Mouse (Mus musculus) lung, embryonic 16.5 days (tissue): ENCODE results near the gene Tha1. TPM values are rescaled to one million over a fixed set of nuclear protein-coding genes. Genes with fewer than 3 reads are reported as not detected.

Experiments used
- ATAC-seq: fragments of 200-750 bp; cut with Nextera tagmentation; 2 replicates; pipeline ENCODE4 v1.8.0; 2017; ENCODE audit warnings: low read depth, mild to moderate bottlenecking, moderate library complexity
- H3K27ac ChIP-seq: fragments of 300-500 bp; sonication (generic); 2 replicates; pipeline ENCODE4 v1.5.1; 2014; ENCODE audit warnings: mild to moderate bottlenecking, control low read depth, low read length
- H3K27me3 ChIP-seq: fragments of 300-500 bp; sonication (generic); 2 replicates; pipeline ENCODE4 v1.6.1; 2014; ENCODE audit warnings: low read depth, low read length, mixed read lengths; ENCODE audit not compliant: control insufficient read depth, insufficient read depth
- H3K36me3 ChIP-seq: fragments of 300-500 bp; sonication (generic); 2 replicates; pipeline ENCODE4 v1.6.1; 2014; ENCODE audit warnings: low read length; ENCODE audit not compliant: control insufficient read depth, insufficient read depth
- H3K4me1 ChIP-seq: fragments of 300-500 bp; sonication (generic); replicated peaks from 2 replicates; pipeline ENCODE4 v1.6.1; 2014; ENCODE audit warnings: low read length, mixed read lengths; ENCODE audit not compliant: control insufficient read depth, insufficient read depth
- H3K4me2 ChIP-seq: fragments of 300-500 bp; sonication (generic); 2 replicates; pipeline ENCODE4 v1.6.1; 2014; ENCODE audit warnings: low read depth, low read length, control low read depth
- H3K4me3 ChIP-seq: fragments of 300-500 bp; sonication (generic); 2 replicates; pipeline ENCODE4 v1.5.1; 2014; ENCODE audit warnings: mild to moderate bottlenecking, low read length, control low read depth
- H3K9ac ChIP-seq: fragments of 300-500 bp; sonication (generic); 2 replicates; pipeline ENCODE4 v1.6.1; 2014; ENCODE audit warnings: low read length, control low read depth
- H3K9me3 ChIP-seq: fragments of 300-500 bp; sonication (generic); 2 replicates; pipeline ENCODE4 v1.6.1; 2016; ENCODE audit warnings: low read length; ENCODE audit not compliant: control insufficient read depth
- WGBS: fragments of 180-500 bp; shearing (Covaris S2); extraction: QIAGEN DNeasy Blood & Tissue Kit; methylation state at CpG from one replicate; pipeline ENCODE4 v1.1.7; 2014; 5-methylcytosine and 5-hydroxymethylcytosine counted together
- polyA plus RNA-seq: library from polyadenylated mRNA; unstranded; fragments of >200 nt; fragmentation: Nextera tagmentation; extraction: Ambion mirVana; gene quantifications from 2 replicates; pipeline ENCODE4 v1.2.1, GENCODE M21; 2015

Tha1 gene
- polyA plus RNA-seq = 4.6 and 5.0 TPM in 2 replicates

- peak; percentile 88 for ATAC-seq
- peak within 1 kb of the TSS; percentile 99 for H3K4me2 ChIP-seq
- under 1% methylated on average over 51 of the region's 51 CpGs for WGBS
Observed at GRCm38 (mm10) chr11:117872861-117873608, at the start of gene Tha1. Gene Tha1 (minus strand): TSS chr11:117873481.

DNA sequence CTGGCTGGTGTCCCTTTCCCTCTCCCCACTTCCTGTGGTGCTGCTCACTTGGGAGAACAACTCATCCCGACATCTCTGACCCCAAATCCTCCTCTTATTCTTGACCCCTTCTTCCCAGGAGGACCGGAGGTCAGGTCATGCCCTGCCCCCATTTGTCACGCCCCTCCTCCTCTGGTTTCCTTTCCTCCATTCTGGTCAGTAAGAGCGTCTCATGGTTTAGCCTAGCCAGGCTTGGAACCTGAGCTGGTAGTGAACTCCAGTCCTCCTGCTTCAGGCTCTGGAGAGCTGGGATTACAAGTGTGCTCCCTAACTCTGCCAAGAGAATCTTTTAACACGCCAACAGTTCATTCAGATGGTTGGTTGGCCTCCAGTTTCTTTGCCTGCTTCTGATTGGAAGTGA is 45.9 kb upstream of the Tha1 start:
- WGBS = 16% methylated on average over 5 of the region's 5 CpGs
- Histone ChIP-seq H3K27me3 (no peaks in the 10 kb centered on the region), H3K9ac (no peak overlapping the region), H3K27ac (no peak overlapping the region), H3K9me3 (peaks cover 8% of the 10 kb centered on the region), H3K4me2 (no peak overlapping the region), H3K4me1 (no peaks in the 10 kb centered on the region), H3K4me3 (no peak overlapping the region), H3K36me3 (no peaks in the 10 kb centered on the region)
- no peak for ATAC-seq

More at GRCm38 (mm10) chr11:117872861-117873608, at the start of gene Tha1:
- no peaks in the 10 kb centered on the region for H3K36me3 ChIP-seq
- H3K4me1 ChIP-seq = peaks cover 14% of the 10 kb centered on the region
- no peaks in the 10 kb centered on the region for H3K27me3 ChIP-seq
- H3K9ac ChIP-seq = peak within 1 kb of the TSS; percentile 82
- peak within 1 kb of the TSS; percentile 23; the same call in 1 of the 2 replicates for H3K27ac ChIP-seq
- peak within 1 kb of the TSS; percentile 78 for H3K4me3 ChIP-seq
- no peaks in the 10 kb centered on the region for H3K9me3 ChIP-seq

DNA sequence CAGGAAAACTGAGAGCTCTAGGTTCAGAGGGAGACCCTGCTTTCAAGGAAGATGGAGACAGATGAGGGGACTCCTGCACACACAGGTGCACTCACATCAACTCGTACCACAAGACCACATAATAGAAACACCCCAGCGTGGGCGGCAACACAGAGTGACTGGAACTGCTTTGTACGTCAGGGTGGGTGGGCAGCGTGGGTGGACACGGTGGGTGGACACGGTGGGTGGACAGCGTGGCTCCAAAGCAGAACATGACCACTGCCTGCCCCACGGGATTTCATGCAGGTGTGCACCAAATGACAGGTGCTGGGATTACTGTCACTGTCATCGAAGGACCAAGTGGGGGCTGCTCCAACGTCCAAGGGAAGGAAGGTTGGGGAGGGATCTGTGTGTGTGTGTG is 45.3 kb upstream of the Tha1 start:
- Histone ChIP-seq H3K4me2 (no peak overlapping the region), H3K4me1 (no peaks in the 10 kb centered on the region), H3K4me3 (no peak overlapping the region), H3K9ac (no peak overlapping the region), H3K36me3 (no peaks in the 10 kb centered on the region), H3K27ac (no peak overlapping the region), H3K27me3 (no peaks in the 10 kb centered on the region), H3K9me3 (peaks cover 8% of the 10 kb centered on the region)
- WGBS = 80% methylated on average over 11 of the region's 11 CpGs
- ATAC-seq = no peak

DNA sequence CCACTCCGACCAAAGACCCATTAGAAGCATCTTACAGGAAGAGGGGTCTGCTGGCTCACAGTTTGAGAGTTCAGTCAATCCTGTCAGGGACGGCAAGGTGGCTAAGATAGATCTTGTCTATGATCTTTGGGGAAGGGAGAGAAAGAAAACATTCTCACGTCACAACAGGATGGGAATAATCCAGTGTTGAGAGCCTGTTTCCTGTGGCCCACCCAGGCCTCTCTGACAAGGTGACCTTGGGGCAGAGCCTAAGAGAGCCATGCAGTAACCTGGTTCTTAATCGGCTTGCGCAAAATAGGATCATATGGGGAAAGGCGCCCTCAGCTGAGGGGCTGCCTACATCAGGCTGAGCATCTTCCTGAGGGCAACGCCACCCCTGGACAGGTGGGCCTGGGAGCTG is 42.6 kb upstream of the Tha1 start:
- Histone ChIP-seq H3K4me1 (0 out of 2 replicates have a peak, but pooled peaks cover 3% of the 10 kb centered on the region), H3K36me3 (no peaks in the 10 kb centered on the region), H3K4me2 (no peak overlapping the region), H3K27me3 (no peaks in the 10 kb centered on the region), H3K4me3 (no peak overlapping the region), H3K9me3 (peaks cover 8% of the 10 kb centered on the region), H3K27ac (no peak overlapping the region), H3K9ac (no peak overlapping the region)
- WGBS = 89% methylated on average over 7 of the region's 7 CpGs
- ATAC-seq = no peak

DNA sequence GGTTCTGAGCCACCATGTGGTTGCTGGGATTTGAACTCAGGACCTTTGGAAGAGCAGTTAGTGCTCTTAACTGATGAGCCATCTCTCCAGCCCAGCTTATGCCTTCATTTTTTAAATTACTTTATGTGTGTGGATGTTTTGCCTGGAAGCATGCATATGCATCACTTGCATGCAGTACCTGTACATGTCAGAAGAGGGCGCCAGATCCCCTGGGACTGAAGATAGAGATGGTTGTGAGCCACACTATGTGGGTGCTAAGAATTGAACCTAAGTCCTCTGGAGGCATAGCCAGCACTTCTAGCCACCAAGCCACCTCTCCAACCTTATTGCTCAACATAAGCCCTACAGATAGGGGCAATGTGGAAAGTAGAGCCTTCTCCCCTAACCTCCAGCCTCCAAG is 42.1 kb upstream of the Tha1 start:
- Histone ChIP-seq H3K4me1 (0 out of 2 replicates have a peak, but pooled peaks cover 3% of the 10 kb centered on the region), H3K27me3 (no peaks in the 10 kb centered on the region), H3K9ac (no peak overlapping the region), H3K36me3 (no peaks in the 10 kb centered on the region), H3K4me3 (no peak overlapping the region), H3K9me3 (peaks cover 8% of the 10 kb centered on the region), H3K27ac (no peak overlapping the region), H3K4me2 (no peak overlapping the region)
- WGBS = 72% methylated on average over 1 of the region's 1 CpGs
- ATAC-seq = no peak

DNA sequence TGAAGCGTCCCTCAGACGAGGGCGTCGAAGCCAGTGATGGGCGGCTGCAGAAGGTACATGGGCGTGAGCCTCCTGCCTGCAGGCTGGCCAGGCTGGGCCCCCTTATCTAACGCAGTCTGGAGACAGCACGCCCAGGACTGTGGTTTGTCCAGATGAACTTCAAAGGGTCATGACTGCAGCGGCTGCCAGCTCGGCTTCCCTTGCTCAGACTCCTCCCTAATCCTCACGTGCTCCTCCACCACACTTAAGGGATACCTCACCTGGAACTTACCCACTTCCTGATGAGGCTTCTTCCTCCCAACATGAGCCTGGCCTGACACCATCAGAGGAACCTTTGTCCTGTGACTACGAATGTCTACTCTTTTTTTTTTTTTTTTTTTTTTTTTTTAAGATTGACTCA is 41.2 kb upstream of the Tha1 start:
- Histone ChIP-seq H3K4me1 (0 out of 2 replicates have a peak, but pooled peaks cover 3% of the 10 kb centered on the region), H3K27me3 (no peaks in the 10 kb centered on the region), H3K4me3 (no peak overlapping the region), H3K36me3 (no peaks in the 10 kb centered on the region), H3K27ac (no peak overlapping the region), H3K4me2 (no peak overlapping the region), H3K9me3 (peaks cover 8% of the 10 kb centered on the region), H3K9ac (no peak overlapping the region)
- 47% methylated on average over 12 of the region's 12 CpGs for WGBS
- no peak for ATAC-seq

DNA sequence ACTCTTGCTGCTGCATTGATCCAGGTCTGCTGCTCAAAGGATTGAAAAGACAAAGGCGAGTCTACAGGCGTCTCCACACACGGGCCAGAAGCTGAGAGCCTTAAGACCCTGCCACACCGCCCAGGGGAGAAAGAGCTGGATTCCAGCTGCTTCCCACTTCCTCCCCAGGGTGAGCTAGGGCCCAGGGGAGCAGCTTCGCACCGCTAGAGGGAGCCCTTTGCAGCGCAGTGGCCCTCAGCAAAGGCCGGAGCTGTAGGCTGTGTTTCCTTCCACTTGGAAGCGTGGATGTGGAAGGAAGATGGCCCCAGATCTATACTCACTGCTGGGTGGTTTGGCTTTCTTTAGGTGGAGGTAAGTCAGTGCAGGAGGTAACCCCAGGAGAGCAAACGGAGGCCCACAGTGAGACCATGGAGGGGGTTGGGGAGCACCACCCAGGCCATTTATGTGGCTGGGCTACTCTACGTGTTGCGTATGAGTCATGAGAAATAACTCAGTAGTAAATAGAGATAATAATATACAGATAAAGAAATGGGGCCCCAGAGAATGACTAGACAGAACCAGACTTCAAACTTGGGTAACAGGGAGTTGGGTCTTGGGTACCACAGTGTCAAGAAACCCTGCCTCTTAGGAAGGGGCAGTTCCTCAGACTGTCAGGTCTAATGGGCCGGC is 39.5 kb upstream of the Tha1 start:
- Histone ChIP-seq H3K4me1 (0 out of 2 replicates have a peak, but pooled peaks cover 3% of the 10 kb centered on the region), H3K4me2 (peak overlapping the region; percentile 4; the same call in 1 of the 2 replicates), H3K9ac (peak overlapping the region; percentile 49), H3K9me3 (peaks cover 8% of the 10 kb centered on the region), H3K4me3 (no peak overlapping the region), H3K27ac (no peak overlapping the region), H3K27me3 (no peaks in the 10 kb centered on the region), H3K36me3 (no peaks in the 10 kb centered on the region)
- ATAC-seq = peak; percentile 84
- WGBS = 24% methylated on average over 13 of the region's 13 CpGs

GRCm38 (mm10) chr11:117909337-117909736 is 36.1 kb upstream of the Tha1 start:
- H3K9ac ChIP-seq = no peak overlapping the region
- H3K27me3 ChIP-seq = no peaks in the 10 kb centered on the region
- H3K27ac ChIP-seq = no peak overlapping the region
- H3K4me1 ChIP-seq = 0 out of 2 replicates have a peak, but pooled peaks cover 3% of the 10 kb centered on the region
- H3K36me3 ChIP-seq = no peaks in the 10 kb centered on the region
- 84% methylated on average over 8 of the region's 8 CpGs for WGBS
- no peak overlapping the region for H3K4me3 ChIP-seq
- no peak for ATAC-seq
- no peak overlapping the region for H3K4me2 ChIP-seq
- no peaks in the 10 kb centered on the region for H3K9me3 ChIP-seq

DNA sequence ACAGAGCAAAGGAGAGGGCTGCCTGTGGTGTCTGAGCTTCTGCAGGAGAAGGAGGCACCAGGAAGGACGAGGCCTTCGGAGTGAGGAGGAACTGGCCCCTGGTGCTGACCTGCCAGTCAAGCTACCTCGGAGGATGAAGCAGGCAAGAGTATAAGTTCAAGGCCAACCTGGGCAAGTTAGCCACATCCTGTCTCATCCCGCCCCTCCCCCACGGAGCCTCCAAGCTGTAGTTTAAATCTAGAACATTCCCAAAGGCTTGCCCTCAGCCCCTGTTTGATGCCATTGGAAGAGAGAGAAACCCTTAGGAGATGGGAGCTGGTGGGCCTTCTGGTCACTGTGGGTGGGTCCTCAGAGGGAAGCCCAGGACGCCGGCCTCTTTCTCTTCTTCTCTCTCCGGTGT is 31.2 kb upstream of the Tha1 start:
- Histone ChIP-seq H3K4me1 (no peaks in the 10 kb centered on the region), H3K4me2 (no peak overlapping the region), H3K27ac (no peak overlapping the region), H3K9me3 (no peaks in the 10 kb centered on the region), H3K36me3 (no peaks in the 10 kb centered on the region), H3K4me3 (no peak overlapping the region), H3K9ac (no peak overlapping the region), H3K27me3 (no peaks in the 10 kb centered on the region)
- no peak for ATAC-seq
- WGBS = 72% methylated on average over 8 of the region's 8 CpGs
